Mouse (Mus musculus): Measurements from ENCODE around the gene Os9. TPM values are rescaled to one million over a fixed set of nuclear protein-coding genes. Genes with fewer than 3 reads are reported as not detected.
"Not testable (repeated sequence)": the region's sequence is repeated elsewhere in the genome, so short reads cannot be mapped to it uniquely, and the experiment has no call there.

The Os9 gene
- total RNA-seq, 2 experiments from 2014 or later: 10.7 to 11.4 TPM

- intact Hi-C loops (cut with DNase I): no loop called here
- no peak for DNase-seq
Observed at GRCm38 (mm10) chr10:127069281-127070189, 51.4 kb downstream of the Os9 start.

- no peak for DNase-seq
- intact Hi-C loops (cut with DNase I): no loop called here
Observed at GRCm38 (mm10) chr10:127068360-127069038, 52.4 kb downstream of the Os9 start.

GRCm38 (mm10) chr10:127066519-127067018 lies 54.4 kb downstream of the Os9 start:
- no peak for DNase-seq
- intact Hi-C loops (cut with DNase I): no loop called here

- no peak for DNase-seq
- intact Hi-C loops (cut with DNase I): no loop called here
Observed at GRCm38 (mm10) chr10:127065981-127066380, 55.0 kb downstream of the Os9 start.

GRCm38 (mm10) chr10:127063913-127064870 lies 56.7 kb downstream of the Os9 start:
- no peak for DNase-seq
- intact Hi-C loops (cut with DNase I): no loop called here

GRCm38 (mm10) chr10:127063239-127063872 lies 57.6 kb downstream of the Os9 start, which contains the start of gene Cdk4:
Gene Cdk4, plus strand, starts transcription at chr10:127063534.
- intact Hi-C loops (cut with DNase I): no loop called here
- DNase-seq: peak; percentile 97

- intact Hi-C loops (cut with DNase I): no loop called here
- DNase-seq: no peak
Observed at GRCm38 (mm10) chr10:127062503-127062902, 58.4 kb downstream of the Os9 start.

GRCm38 (mm10) chr10:127062101-127062500 lies 58.8 kb downstream of the Os9 start:
- DNase-seq; intact Hi-C loops (cut with DNase I): not testable (repeated sequence)

- intact Hi-C loops (cut with DNase I): no loop called here
- no peak for DNase-seq
Observed at GRCm38 (mm10) chr10:127061513-127061912, 59.4 kb downstream of the Os9 start.

- DNase-seq: no peak
- intact Hi-C loops (cut with DNase I): no loop called here
Observed at GRCm38 (mm10) chr10:127061085-127061484, 59.8 kb downstream of the Os9 start.

- intact Hi-C loops (cut with DNase I): no loop called here
- no peak for DNase-seq
Observed at GRCm38 (mm10) chr10:127059968-127060916, 60.7 kb downstream of the Os9 start, which contains the start of gene March9. Gene March9, minus strand, starts transcription at chr10:127060184.

- DNase-seq: no peak
Observed at GRCm38 (mm10) chr10:127059174-127059967, 61.6 kb downstream of the Os9 start.

GRCm38 (mm10) chr10:127058708-127059107 lies 62.2 kb downstream of the Os9 start:
- DNase-seq: no peak
- intact Hi-C loops (cut with DNase I): no loop called here

More at GRCm38 (mm10) chr10:127059174-127059967, 61.6 kb downstream of the Os9 start:
- intact Hi-C loops (cut with DNase I): no loop called here

GRCm38 (mm10) chr10:127058161-127058560 lies 62.8 kb downstream of the Os9 start:
- peak; percentile 60 to 61 for DNase-seq
- intact Hi-C loops (cut with DNase I): no loop called here

GRCm38 (mm10) chr10:127056490-127056889 lies 64.4 kb downstream of the Os9 start:
- intact Hi-C loops (cut with DNase I): no loop called here
- no peak for DNase-seq

- intact Hi-C loops (cut with DNase I): no loop called here
- DNase-seq: no peak
Observed at GRCm38 (mm10) chr10:127055406-127055805, 65.5 kb downstream of the Os9 start.

GRCm38 (mm10) chr10:127054646-127055045 lies 66.3 kb downstream of the Os9 start:
- intact Hi-C loops (cut with DNase I): no loop called here
- no peak for DNase-seq

- intact Hi-C loops (cut with DNase I): no loop called here
- DNase-seq: no peak
Observed at GRCm38 (mm10) chr10:127050119-127050474, 70.8 kb downstream of the Os9 start.

All from gastrocnemius, postnatal 36 days (tissue).